ENCODE assay signal across 26 mouse cellular contexts in the genomic region with DNA sequence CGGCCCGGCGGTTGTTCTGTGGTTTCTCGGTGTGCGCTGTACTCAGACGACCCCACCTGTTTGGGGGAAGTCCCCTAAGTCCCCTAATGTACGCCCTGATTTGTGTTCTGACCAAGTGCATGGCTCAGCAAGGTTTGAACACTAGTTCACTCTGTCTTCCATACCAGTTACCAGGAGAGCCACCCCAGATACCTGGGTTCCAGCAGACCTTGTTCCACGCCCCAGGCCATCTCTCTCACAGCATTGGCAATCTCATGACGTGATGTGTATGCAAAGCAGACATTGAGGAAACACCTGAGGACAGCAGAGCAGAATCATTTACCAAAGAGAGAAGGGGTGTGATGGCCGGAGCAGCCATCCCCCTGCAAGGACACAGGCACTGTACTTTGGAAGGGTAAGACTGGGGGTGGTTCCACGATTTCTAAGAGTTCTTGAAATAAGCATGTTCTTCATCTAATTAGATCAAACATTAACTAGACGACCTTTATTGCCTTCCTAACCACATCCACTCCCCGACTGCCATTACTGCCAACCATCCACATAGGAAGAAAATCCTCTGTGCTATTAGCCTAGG. TPM values are rescaled to one million over a fixed set of nuclear protein-coding genes. Genes with fewer than 3 reads are reported as not detected.
DNase-seq lines count a peak whose midpoint lies in the region; ATAC-seq and TF ChIP-seq lines count a peak whose summit lies in the region.
"Had no signal": no experiment of that assay in that cellular context is flagged by ENCODE, and none has a peak within 500 bp of the region (broad histone marks: within the 10 kb centered on the region; RNA-seq: fewer than 3 reads in every experiment).

No protein-coding gene starts in this region.

- no peaks in the 10 kb centered on the region for H3K9me3 ChIP-seq in intestine, embryonic 15.5 days
- no peaks in the 10 kb centered on the region for H3K9me3 ChIP-seq in intestine, postnatal 0 days (ENCODE audit: control insufficient read depth)
- no peaks in the 10 kb centered on the region for H3K9me3 ChIP-seq in kidney, embryonic 15.5 days (replicated peaks)
- H3K9me3 ChIP-seq: embryonic facial prominence, embryonic 15.5 days; forebrain, embryonic 10.5 days; forebrain, embryonic 15.5 days; heart, embryonic 10.5 days; hindbrain, embryonic 12.5 days had no signal

- no peak overlapping the region for H3K4me2 ChIP-seq in intestine, embryonic 15.5 days (replicated peaks)
- no peak overlapping the region for H3K4me2 ChIP-seq in intestine, postnatal 0 days (replicated peaks; ENCODE audit: low read depth)
- no peak overlapping the region for H3K4me2 ChIP-seq in kidney, embryonic 15.5 days
- H3K4me2 ChIP-seq: embryonic facial prominence, embryonic 15.5 days; forebrain, embryonic 15.5 days; hindbrain, embryonic 12.5 days had no signal

- no peak overlapping the region for H3K4me3 ChIP-seq in intestine, embryonic 15.5 days (replicated peaks)
- no peak overlapping the region for H3K4me3 ChIP-seq in intestine, postnatal 0 days (ENCODE audit: low read depth, low read length)
- no peak overlapping the region for H3K4me3 ChIP-seq in kidney, embryonic 15.5 days (replicated peaks)
- H3K4me3 ChIP-seq: embryonic facial prominence, embryonic 15.5 days; erythroblast, embryonic 14.5 days; forebrain, embryonic 10.5 days; forebrain, embryonic 15.5 days; heart, embryonic 10.5 days; hindbrain, embryonic 12.5 days had no signal

- H3K9ac ChIP-seq in intestine, embryonic 15.5 days, result no peak overlapping the region
- H3K9ac ChIP-seq in intestine, postnatal 0 days (ENCODE audit: low read depth, low read length), result no peak overlapping the region
- H3K9ac ChIP-seq in kidney, embryonic 15.5 days, result no peak overlapping the region
- H3K9ac ChIP-seq: embryonic facial prominence, embryonic 15.5 days; forebrain, embryonic 15.5 days; hindbrain, embryonic 12.5 days had no signal

- 81% methylated on average over 13 of the region's 13 CpGs for WGBS in intestine, embryonic 15.5 days
- 66% methylated on average over 13 of the region's 13 CpGs for WGBS in intestine, postnatal 0 days
- 80% methylated on average over 13 of the region's 13 CpGs for WGBS in kidney, embryonic 15.5 days

- peaks cover 33% of the 10 kb centered on the region for H3K36me3 ChIP-seq in intestine, embryonic 15.5 days
- peaks cover 42% of the 10 kb centered on the region for H3K36me3 ChIP-seq in intestine, postnatal 0 days (ENCODE audit: control insufficient read depth, insufficient read depth)
- H3K36me3 ChIP-seq in kidney, embryonic 15.5 days, result peaks cover 95% of the 10 kb centered on the region

- DNase-seq in kidney, adult 8-10 months, result peak; percentile 47 to 62
- peak; percentile 53 for DNase-seq in kidney, postnatal 14 days
- no peak for DNase-seq in lung, postnatal 36 days
- no peak for DNase-seq in cerebellum, adult 9-10 months
- DNase-seq: adrenal gland, adult 8-10 months; adrenal gland, postnatal 36 days; B cell, adult 2 months; cerebellum, adult 2 months; cerebellum, postnatal 14 days; embryo, embryonic 11 days; gastrocnemius, postnatal 10 days; heart, adult 18-20 months; heart, postnatal 10 days; heart, postnatal 4 days had no signal

- H3K27ac ChIP-seq in intestine, embryonic 15.5 days, result no peak overlapping the region
- no peak overlapping the region for H3K27ac ChIP-seq in intestine, postnatal 0 days (ENCODE audit: low read depth, low read length)
- H3K27ac ChIP-seq in kidney, embryonic 15.5 days, result no peak overlapping the region
- H3K27ac ChIP-seq: embryonic facial prominence, embryonic 15.5 days; forebrain, embryonic 10.5 days; forebrain, embryonic 15.5 days; heart, embryonic 10.5 days; hindbrain, embryonic 12.5 days had no signal

- H3K27me3 ChIP-seq in intestine, embryonic 15.5 days (replicated peaks), result no peaks in the 10 kb centered on the region
- H3K27me3 ChIP-seq in intestine, postnatal 0 days (replicated peaks; ENCODE audit: control insufficient read depth, insufficient read depth, low read length), result no peaks in the 10 kb centered on the region
- no peaks in the 10 kb centered on the region for H3K27me3 ChIP-seq in kidney, embryonic 15.5 days
- H3K27me3 ChIP-seq: embryonic facial prominence, embryonic 15.5 days; forebrain, embryonic 15.5 days; hindbrain, embryonic 12.5 days; Patski had no signal

- ATAC-seq in intestine, embryonic 15.5 days, result peak; percentile 39; the same call in 1 of the 2 replicates
- ATAC-seq in intestine, postnatal 0 days, result no peak
- ATAC-seq in kidney, embryonic 15.5 days (replicated peaks; ENCODE audit: low FRiP score), result no peak
- ATAC-seq: CD4-positive, CD25-positive, alpha-beta regulatory T cell, adult 4 months; forebrain, embryonic 15.5 days; hindbrain, embryonic 16.5 days; Patski had no signal

- no peaks in the 10 kb centered on the region for H3K4me1 ChIP-seq in intestine, embryonic 15.5 days (replicated peaks)
- no peaks in the 10 kb centered on the region for H3K4me1 ChIP-seq in intestine, postnatal 0 days (replicated peaks; ENCODE audit: control insufficient read depth, insufficient read depth, low read length)
- no peaks in the 10 kb centered on the region for H3K4me1 ChIP-seq in kidney, embryonic 15.5 days
- H3K4me1 ChIP-seq: embryonic facial prominence, embryonic 15.5 days; forebrain, embryonic 10.5 days; forebrain, embryonic 15.5 days; heart, embryonic 10.5 days; hindbrain, embryonic 12.5 days had no signal

- no peak for TF ChIP-seq CTCF in intestine, postnatal 0 days (IDR thresholded peaks at IDR 0.05; ENCODE audit: low read depth)

RNA-seq across cellular contexts. Expression of a gene that starts 9.5 kb away (rescaled TPM):
- polyA plus RNA-seq in intestine, embryonic 15.5 days (2015; fragmentation: Nextera tagmentation; extraction: Ambion mirVana), result 40.3 and 41.9 TPM in 2 replicates
- polyA plus RNA-seq in intestine, postnatal 0 days (2015; fragmentation: Nextera tagmentation; extraction: Ambion mirVana), result 26.1 TPM in 2 replicates
- polyA plus RNA-seq in kidney, embryonic 15.5 days (2015; fragmentation: Nextera tagmentation; extraction: Ambion mirVana), result 47.4 and 48.4 TPM in 2 replicates

RNA-seq across cellular contexts. Expression of a gene that starts 22.7 kb away (rescaled TPM):
- 1,763 and 2,086 TPM in 2 replicates for polyA plus RNA-seq in intestine, embryonic 15.5 days (2015; fragmentation: Nextera tagmentation; extraction: Ambion mirVana)
- 605 and 661 TPM in 2 replicates for polyA plus RNA-seq in intestine, postnatal 0 days (2015; fragmentation: Nextera tagmentation; extraction: Ambion mirVana)
- polyA plus RNA-seq in kidney, embryonic 15.5 days (2015; fragmentation: Nextera tagmentation; extraction: Ambion mirVana), result 2,667 and 2,783 TPM in 2 replicates

RNA-seq across cellular contexts. Expression of a gene that starts 27.5 kb away (rescaled TPM):
- polyA plus RNA-seq in intestine, embryonic 15.5 days (2015; fragmentation: Nextera tagmentation; extraction: Ambion mirVana), result 0.05 and 0.10 TPM in 2 replicates
- not detected in 2 replicates for polyA plus RNA-seq in intestine, postnatal 0 days (2015; fragmentation: Nextera tagmentation; extraction: Ambion mirVana)
- 0.17 and 0.18 TPM in 2 replicates for polyA plus RNA-seq in kidney, embryonic 15.5 days (2015; fragmentation: Nextera tagmentation; extraction: Ambion mirVana)
- polyA plus RNA-seq: CD4-positive, CD25-positive, alpha-beta regulatory T cell, adult 4 months; embryonic facial prominence, embryonic 15.5 days; erythroblast, embryonic 14.5 days; forebrain, embryonic 15.5 days; Patski had no signal

Comparison
In these comparisons a context has a peak if more than half of its experiments do, and no peak if none do; other contexts are left out.
1. DNase-seq: peak in kidney, adult 8-10 months (2 of 2) and kidney, postnatal 14 days (single experiment); none in lung, postnatal 36 days (single experiment) and cerebellum, adult 9-10 months (single experiment).